Mouse (Mus musculus): ENCODE measurements around the gene Epb41l2.

DNA sequence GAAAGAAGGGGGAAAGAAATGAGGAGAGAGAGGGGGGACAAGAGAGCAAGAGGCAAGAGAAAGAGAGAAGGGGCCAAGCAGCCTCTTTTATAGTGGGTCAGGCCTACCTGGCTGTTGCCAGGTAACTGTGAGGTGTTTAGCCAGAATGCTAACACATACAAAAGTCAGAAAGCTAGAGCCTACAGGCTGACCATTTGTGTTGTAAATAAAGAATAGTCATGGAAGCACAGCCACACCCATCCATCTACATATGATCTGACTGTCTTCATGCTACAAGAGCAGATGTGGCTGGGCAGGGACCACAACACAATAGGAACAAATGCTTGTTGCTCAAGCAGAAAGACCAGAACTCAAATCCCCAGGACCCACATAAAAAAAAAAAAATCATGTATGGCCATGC lies 40.1 kb upstream of the Epb41l2 start:
- TF ChIP-seq POLR2A (IDR thresholded peaks at IDR 0.05; ENCODE audit: borderline replicate concordance, extremely low read depth, low read depth, low read length) (no peak), CTCF (IDR thresholded peaks at IDR 0.05; ENCODE audit: insufficient read depth, low read length) (no peak)
